Mouse (Mus musculus): ENCODE results near the gene Ubl5. TPM values are rescaled to one million over a fixed set of nuclear protein-coding genes. Genes with fewer than 3 reads are reported as not detected.
"Not testable (repeated sequence)": the region's sequence is repeated elsewhere in the genome, so short reads cannot be mapped to it uniquely, and the experiment has no call there.

Ubl5 gene
- polyA plus RNA-seq, 1 experiment from 2014 or later: 307 TPM

GRCm38 (mm10) chr9:20685081-20685861 lies 42.6 kb downstream of the Ubl5 start:
- ATAC-seq: no peak
- Histone ChIP-seq H3K9ac (no peak overlapping the region), H3K27me3 (replicated peaks) (no peaks in the 10 kb centered on the region), H3K27ac (no peak overlapping the region), H3K36me3 (no peaks in the 10 kb centered on the region), H3K9me3 (replicated peaks) (no peaks in the 10 kb centered on the region), H3K4me3 (no peak overlapping the region), H3K4me1 (0 out of 2 replicates have a peak, but pooled peaks cover 7% of the 10 kb centered on the region), H3K4me2 (no peak overlapping the region)
- 44% methylated on average over 17 of the region's 17 CpGs for WGBS (ENCODE audit: insufficient replicate concordance)

- 0 out of 2 replicates have a peak, but pooled peaks cover 7% of the 10 kb centered on the region for H3K4me1 ChIP-seq
- H3K9me3 ChIP-seq (replicated peaks): no peaks in the 10 kb centered on the region
- H3K36me3 ChIP-seq: no peaks in the 10 kb centered on the region
- WGBS (ENCODE audit: insufficient replicate concordance): 67% methylated on average over 1 of the region's 1 CpGs
- H3K9ac ChIP-seq: no peak overlapping the region
- H3K4me3 ChIP-seq: no peak overlapping the region
- ATAC-seq: no peak
- H3K27me3 ChIP-seq (replicated peaks): peaks cover 23% of the 10 kb centered on the region
- no peak overlapping the region for H3K4me2 ChIP-seq
- H3K27ac ChIP-seq: no peak overlapping the region
Measured at GRCm38 (mm10) chr9:20689403-20689802, 46.7 kb downstream of the Ubl5 start.

GRCm38 (mm10) chr9:20689913-20690312 lies 47.2 kb downstream of the Ubl5 start:
- 9% methylated on average over 4 of the region's 4 CpGs for WGBS (ENCODE audit: insufficient replicate concordance)

GRCm38 (mm10) chr9:20690449-20690848 lies 47.8 kb downstream of the Ubl5 start:
- H3K4me2 ChIP-seq; H3K9ac ChIP-seq; H3K4me1 ChIP-seq; H3K36me3 ChIP-seq; ATAC-seq; H3K9me3 ChIP-seq (replicated peaks); H3K27ac ChIP-seq; H3K4me3 ChIP-seq: not testable (repeated sequence)
- peaks cover 33% of the 10 kb centered on the region for H3K27me3 ChIP-seq (replicated peaks)
- WGBS (ENCODE audit: insufficient replicate concordance): 78% methylated on average over 2 of the region's 2 CpGs

More at GRCm38 (mm10) chr9:20689913-20690312, 47.2 kb downstream of the Ubl5 start:
- no peak for ATAC-seq
- 0 out of 2 replicates have a peak, but pooled peaks cover 7% of the 10 kb centered on the region for H3K4me1 ChIP-seq
- no peak overlapping the region for H3K9ac ChIP-seq
- H3K9me3 ChIP-seq (replicated peaks): no peaks in the 10 kb centered on the region
- H3K4me3 ChIP-seq: no peak overlapping the region
- no peak overlapping the region for H3K27ac ChIP-seq
- H3K36me3 ChIP-seq: no peaks in the 10 kb centered on the region
- peaks cover 28% of the 10 kb centered on the region for H3K27me3 ChIP-seq (replicated peaks)
- no peak overlapping the region for H3K4me2 ChIP-seq

- Histone ChIP-seq H3K4me2 (no peak overlapping the region), H3K4me1 (0 out of 2 replicates have a peak, but pooled peaks cover 7% of the 10 kb centered on the region), H3K27me3 (replicated peaks) (peaks cover 57% of the 10 kb centered on the region), H3K36me3 (no peaks in the 10 kb centered on the region), H3K9ac (no peak overlapping the region), H3K9me3 (replicated peaks) (no peaks in the 10 kb centered on the region), H3K4me3 (no peak overlapping the region), H3K27ac (no peak overlapping the region)
- ATAC-seq: no peak
- WGBS (ENCODE audit: insufficient replicate concordance): 75% methylated on average over 3 of the region's 3 CpGs
Measured at GRCm38 (mm10) chr9:20692863-20693262, 50.2 kb downstream of the Ubl5 start.

GRCm38 (mm10) chr9:20694721-20695235 lies 52.1 kb downstream of the Ubl5 start:
- Histone ChIP-seq H3K27ac (no peak overlapping the region), H3K4me3 (peak overlapping the region; percentile 29), H3K9me3 (replicated peaks) (no peaks in the 10 kb centered on the region), H3K4me1 (0 out of 2 replicates have a peak, but pooled peaks cover 2% of the 10 kb centered on the region), H3K27me3 (replicated peaks) (peaks cover 58% of the 10 kb centered on the region), H3K9ac (no peak overlapping the region), H3K4me2 (peak overlapping the region; percentile 55), H3K36me3 (no peaks in the 10 kb centered on the region)
- no peak for ATAC-seq
- 4% methylated on average over 25 of the region's 25 CpGs for WGBS (ENCODE audit: insufficient replicate concordance)

GRCm38 (mm10) chr9:20696107-20696712 lies 53.5 kb downstream of the Ubl5 start:
- no peak overlapping the region for H3K4me3 ChIP-seq

More at GRCm38 (mm10) chr9:20696107-20696712, 53.5 kb downstream of the Ubl5 start:
- Histone ChIP-seq H3K4me2 (no peak overlapping the region), H3K27me3 (replicated peaks) (peaks cover 58% of the 10 kb centered on the region), H3K9me3 (replicated peaks) (no peaks in the 10 kb centered on the region), H3K9ac (no peak overlapping the region), H3K36me3 (no peaks in the 10 kb centered on the region), H3K27ac (no peak overlapping the region), H3K4me1 (no peaks in the 10 kb centered on the region)
- ATAC-seq: no peak
- 58% methylated on average over 5 of the region's 5 CpGs for WGBS (ENCODE audit: insufficient replicate concordance)

Other genes starting within 250 kb of the Ubl5 start
- 8.5 TPM in 2 replicates for gene Zfp26, start 182.7 kb upstream of the Ubl5 start, polyA plus RNA-seq (2016; fragmentation: Nextera tagmentation; extraction: Ambion mirVana)
- 8.2 and 8.7 TPM in 2 replicates for gene Zfp426, start 150.1 kb upstream of the Ubl5 start, polyA plus RNA-seq (2016; fragmentation: Nextera tagmentation; extraction: Ambion mirVana)
- 27.1 and 27.8 TPM in 2 replicates for gene Zfp266, start 121.5 kb upstream of the Ubl5 start, polyA plus RNA-seq (2016; fragmentation: Nextera tagmentation; extraction: Ambion mirVana)
- gene Zfp846, start 61.6 kb upstream of the Ubl5 start, polyA plus RNA-seq (2016; fragmentation: Nextera tagmentation; extraction: Ambion mirVana): 3.5 and 4.4 TPM in 2 replicates
- 6.2 and 6.4 TPM in 2 replicates for gene Fbxl12, start 1.9 kb downstream of the Ubl5 start, polyA plus RNA-seq (2016; fragmentation: Nextera tagmentation; extraction: Ambion mirVana)
- gene Pin1, start 9.2 kb downstream of the Ubl5 start, polyA plus RNA-seq (2016; fragmentation: Nextera tagmentation; extraction: Ambion mirVana): 37.2 and 39.0 TPM in 2 replicates
- 0.28 and 0.32 TPM in 2 replicates for gene Olfm2, start 103.5 kb downstream of the Ubl5 start, polyA plus RNA-seq (2016; fragmentation: Nextera tagmentation; extraction: Ambion mirVana)
- gene Col5a3, start 172.2 kb downstream of the Ubl5 start, polyA plus RNA-seq (2016; fragmentation: Nextera tagmentation; extraction: Ambion mirVana): 0.02 and 0.06 TPM in 2 replicates
- gene Rdh8, start 175.6 kb downstream of the Ubl5 start, polyA plus RNA-seq (2016; fragmentation: Nextera tagmentation; extraction: Ambion mirVana): not detected in 2 replicates
- 7.9 TPM in 2 replicates for gene A230050P20Rik, start 225.8 kb downstream of the Ubl5 start, polyA plus RNA-seq (2016; fragmentation: Nextera tagmentation; extraction: Ambion mirVana)
- gene Angptl6, start 236.8 kb downstream of the Ubl5 start, polyA plus RNA-seq (2016; fragmentation: Nextera tagmentation; extraction: Ambion mirVana): 10.5 and 11.3 TPM in 2 replicates
- 124 and 132 TPM in 2 replicates for gene Ppan, start 245.3 kb downstream of the Ubl5 start, polyA plus RNA-seq (2016; fragmentation: Nextera tagmentation; extraction: Ambion mirVana)